Mouse (Mus musculus) midbrain, embryonic 14.5 days (tissue): ENCODE measurements around the gene Tex13c2. TPM values are rescaled to one million over a fixed set of nuclear protein-coding genes. Genes with fewer than 3 reads are reported as not detected.

Experiments used
- ATAC-seq: fragments of 200-750 bp; cut with Nextera tagmentation; 2 replicates; pipeline ENCODE4 v1.8.0; 2017; ENCODE audit warnings: moderate number of reproducible peaks, moderate library complexity; ENCODE audit not compliant: low FRiP score, low TSS enrichment
- DNase-seq: peaks from one replicate; pipeline ENCODE4 v3.0.0-alpha.2; 2015
- H3K27ac ChIP-seq: fragments of 300-500 bp; sonication (generic); replicated peaks from 2 replicates; pipeline ENCODE4 v1.5.1; 2014; ENCODE audit warnings: mild to moderate bottlenecking, low read depth, low read length, moderate library complexity
- H3K27me3 ChIP-seq: fragments of 300-500 bp; sonication (generic); 2 replicates; pipeline ENCODE4 v1.6.1; 2014; ENCODE audit warnings: low read length, control low read depth, mixed read lengths; ENCODE audit not compliant: control insufficient read depth, insufficient read depth
- H3K36me3 ChIP-seq: fragments of 300-500 bp; sonication (generic); 2 replicates; pipeline ENCODE4 v1.6.1; 2014; ENCODE audit warnings: low read length, control low read depth; ENCODE audit not compliant: control insufficient read depth, insufficient read depth
- H3K4me1 ChIP-seq: fragments of 300-500 bp; sonication (generic); 2 replicates; pipeline ENCODE4 v1.6.1; 2014; ENCODE audit warnings: mild to moderate bottlenecking, antibody characterized with exemption, low read length, control low read depth; ENCODE audit not compliant: control insufficient read depth, insufficient read depth
- H3K4me2 ChIP-seq: fragments of 300-500 bp; sonication (generic); 2 replicates; pipeline ENCODE4 v1.6.1; 2014; ENCODE audit warnings: mild to moderate bottlenecking, low read length, moderate library complexity
- H3K4me3 ChIP-seq: fragments of 300-500 bp; sonication (generic); replicated peaks from 2 replicates; pipeline ENCODE4 v1.5.1; 2014; ENCODE audit warnings: low read depth, low read length
- H3K9ac ChIP-seq: fragments of 300-500 bp; sonication (generic); replicated peaks from 2 replicates; pipeline ENCODE4 v1.6.1; 2014; ENCODE audit warnings: mild to moderate bottlenecking, low read length, moderate library complexity
- H3K9me3 ChIP-seq: fragments of 300-500 bp; sonication (generic); 2 replicates; pipeline ENCODE4 v1.6.1; 2016; ENCODE audit warnings: low read length, control low read depth, mixed read lengths; ENCODE audit not compliant: control insufficient read depth
- WGBS: fragments of 180-500 bp; shearing (Covaris S2); extraction: QIAGEN DNeasy Blood & Tissue Kit; methylation state at CpG from one replicate; pipeline ENCODE4 v1.1.7; 2014; 5-methylcytosine and 5-hydroxymethylcytosine counted together
- polyA plus RNA-seq: library from polyadenylated mRNA; unstranded; fragments of >200 nt; fragmentation: Nextera tagmentation; extraction: Ambion mirVana; gene quantifications from 2 replicates; pipeline ENCODE4 v1.2.1, GENCODE M21; 2014

Tex13c2 gene
- polyA plus RNA-seq, 1 experiment from 2014 or later: 0.18 TPM

DNA sequence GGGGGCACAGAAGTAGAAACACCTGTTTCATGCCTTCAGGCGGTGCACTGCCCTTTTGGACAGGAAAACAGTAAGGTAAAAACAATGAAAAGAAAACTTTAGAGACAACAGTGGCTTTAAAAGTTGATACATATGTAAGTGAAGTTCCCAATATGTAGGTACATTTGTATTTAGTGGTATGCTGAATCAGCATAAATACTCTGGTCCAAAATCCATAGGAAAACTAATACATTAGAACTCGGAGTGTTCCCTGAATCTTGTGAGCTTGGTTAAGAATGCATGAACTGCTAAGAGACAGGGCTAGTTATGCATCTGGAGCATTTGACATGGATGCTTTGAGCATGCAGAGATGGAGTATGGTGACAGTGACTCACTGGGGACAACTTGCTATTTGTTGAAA, 33.4 kb downstream of the Tex13c2 start:
- DNase-seq (no peak), ATAC-seq (no peak)
- no peak overlapping the region for H3K4me2 ChIP-seq
- no peaks in the 10 kb centered on the region for H3K36me3 ChIP-seq
- H3K27ac ChIP-seq: no peak overlapping the region
- no peak overlapping the region for H3K9ac ChIP-seq
- no peak overlapping the region for H3K4me3 ChIP-seq
- H3K4me1 ChIP-seq: no peaks in the 10 kb centered on the region
- WGBS: 84% methylated on average over 2 of the region's 2 CpGs
- H3K9me3 ChIP-seq: no peaks in the 10 kb centered on the region
- H3K27me3 ChIP-seq: no peaks in the 10 kb centered on the region

GRCm38 (mm10) chrX:42530703-42531102, 41.2 kb downstream of the Tex13c2 start:
- WGBS: 65% methylated on average over 4 of the region's 4 CpGs
- no peak overlapping the region for H3K9ac ChIP-seq
- H3K4me3 ChIP-seq: no peak overlapping the region
- H3K36me3 ChIP-seq: no peaks in the 10 kb centered on the region
- no peaks in the 10 kb centered on the region for H3K4me1 ChIP-seq
- H3K27me3 ChIP-seq: no peaks in the 10 kb centered on the region
- H3K9me3 ChIP-seq: no peaks in the 10 kb centered on the region
- ATAC-seq (no peak; the same call in 1 of the 2 replicates), DNase-seq (peak; percentile 17)
- H3K27ac ChIP-seq: no peak overlapping the region
- H3K4me2 ChIP-seq: no peak overlapping the region

- DNase-seq (peak; percentile 35), ATAC-seq (peak; percentile 50; the same call in 1 of the 2 replicates)
- Histone ChIP-seq H3K9ac (no peak overlapping the region), H3K27ac (no peak overlapping the region), H3K9me3 (no peaks in the 10 kb centered on the region), H3K4me1 (no peaks in the 10 kb centered on the region), H3K4me2 (peak overlapping the region; percentile 31; the same call in 1 of the 2 replicates), H3K36me3 (no peaks in the 10 kb centered on the region), H3K27me3 (no peaks in the 10 kb centered on the region), H3K4me3 (no peak overlapping the region)
- 18% methylated on average over 3 of the region's 3 CpGs for WGBS
Observed at GRCm38 (mm10) chrX:42540030-42540755, 50.7 kb downstream of the Tex13c2 start.

DNA sequence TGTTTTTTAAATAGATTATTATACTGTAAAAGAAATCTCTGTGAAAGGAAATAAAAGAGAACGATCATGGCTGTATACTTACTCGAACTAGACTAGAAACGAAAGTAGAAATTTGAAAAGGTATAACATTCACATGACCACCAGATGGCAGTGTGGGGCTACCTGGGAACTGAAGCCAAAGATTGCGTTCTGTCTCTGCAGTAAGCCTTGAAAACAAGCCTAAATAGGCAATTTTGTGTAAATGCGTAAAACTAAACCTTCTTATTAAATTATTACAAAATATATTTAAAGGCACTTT, 51.2 kb downstream of the Tex13c2 start:
- peak overlapping the region; percentile 31; the same call in 1 of the 2 replicates for H3K4me2 ChIP-seq
- no peak overlapping the region for H3K27ac ChIP-seq

More for the DNA sequence above, 51.2 kb downstream of the Tex13c2 start:
- no peak overlapping the region for H3K4me3 ChIP-seq
- H3K36me3 ChIP-seq: no peaks in the 10 kb centered on the region
- H3K9ac ChIP-seq: no peak overlapping the region
- WGBS: 28% methylated on average over 5 of the region's 5 CpGs
- H3K9me3 ChIP-seq: no peaks in the 10 kb centered on the region
- H3K27me3 ChIP-seq: no peaks in the 10 kb centered on the region
- peak; percentile 87 for DNase-seq
- ATAC-seq: no peak; the same call in 1 of the 2 replicates
- no peaks in the 10 kb centered on the region for H3K4me1 ChIP-seq

Other genes with a start within 250 kb of the Tex13c2 start
- gene Sh2d1a, start 12.8 kb downstream of the Tex13c2 start, polyA plus RNA-seq: 5.2 and 9.2 TPM in 2 replicates